Mouse (Mus musculus) heart, adult 2 months (tissue): Measurements from ENCODE around the gene Homez.

Experiments
- CTCF ChIP-seq: fragments of 200-600 bp; IDR thresholded peaks from 2 replicates; pipeline ENCODE4 v1.8.1; 2022; ENCODE audit warnings: antibody characterized with exemption, mild to moderate bottlenecking, moderate library complexity
- EP300 ChIP-seq: fragments of 200-500 bp; IDR thresholded peaks from 2 replicates; pipeline ENCODE4 v1.6.1; 2011; ENCODE audit warnings: low read depth, low read length, control low read depth; ENCODE audit not compliant: insufficient read depth
- POLR2A ChIP-seq: fragments of 200-500 bp; IDR thresholded peaks from 2 replicates; pipeline ENCODE4 v1.6.1; 2011; ENCODE audit warnings: mild to moderate bottlenecking, low read depth, low read length, control low read depth; ENCODE audit not compliant: insufficient read depth

GRCm38 (mm10) chr14:54868026-54868425, 2.7 kb downstream of the Homez start:
- TF ChIP-seq CTCF (no peak), POLR2A (no peak), EP300 (no peak)
